Mouse (Mus musculus) thymus, adult 2 months (tissue): ENCODE data around the gene Treml4.

ENCODE experiments used
- CTCF ChIP-seq: fragments of 200-500 bp; IDR thresholded peaks from 2 replicates; pipeline ENCODE4 v1.5.1; 2012; ENCODE audit warnings: mild to moderate bottlenecking, control low read depth, low read length, moderate library complexity, borderline replicate concordance; ENCODE audit not compliant: control insufficient read depth, poor library complexity, insufficient read depth; ENCODE audit errors: extremely low read depth
- POLR2A ChIP-seq: fragments of 200-500 bp; IDR thresholded peaks from 2 replicates; pipeline ENCODE4 v1.6.1; 2012; ENCODE audit warnings: mild to moderate bottlenecking, low read length, control low read depth, moderate library complexity; ENCODE audit not compliant: control insufficient read depth, poor library complexity, insufficient read depth; ENCODE audit errors: extremely low read depth

- TF ChIP-seq CTCF = no peak
- no peak for TF ChIP-seq POLR2A
These were observed 4.2 kb downstream of the Treml4 start for GRCm38 (mm10) chr17:48268276-48268675.
